Comparison of ENCODE assay signal across 24 mouse cellular contexts in genomic region chr7:55728903-55729302, GRCm38 (mm10). TPM values are rescaled to one million over a fixed set of nuclear protein-coding genes. Genes with fewer than 3 reads are reported as not detected.
DNase-seq lines count a peak whose midpoint lies in the region; TF ChIP-seq lines count a peak whose summit lies in the region.
"Had no signal": no experiment of that assay in that cellular context is flagged by ENCODE, and none has a peak within 500 bp of the region (broad histone marks: within the 10 kb centered on the region; RNA-seq: fewer than 3 reads in every experiment).

No protein-coding gene starts in this region.

- H3K4me3 ChIP-seq in cerebellum, adult 2 months (replicated peaks; ENCODE audit: insufficient read depth, low read depth, low read length): no peak overlapping the region
- H3K4me3 ChIP-seq: forebrain, embryonic 10.5 days; forebrain, embryonic 13.5 days; gastrocnemius, adult 2 months; heart, embryonic 12.5 days; heart, embryonic 15.5 days; hindbrain, embryonic 10.5 days; hindbrain, embryonic 13.5 days; intestine, embryonic 15.5 days had no signal

- no peaks in the 10 kb centered on the region for H3K27me3 ChIP-seq in cerebellum, adult 2 months (ENCODE audit: control insufficient read depth, insufficient read depth, low read length)
- H3K27me3 ChIP-seq: forebrain, embryonic 13.5 days; heart, embryonic 12.5 days; heart, embryonic 15.5 days; hindbrain, embryonic 13.5 days; intestine, embryonic 15.5 days had no signal

- WGBS in cerebellum, adult 2 months: 9% methylated on average over 1 of the region's 1 CpGs

- no peak overlapping the region for H3K27ac ChIP-seq in cerebellum, adult 2 months (ENCODE audit: insufficient read depth, low read length)
- H3K27ac ChIP-seq: forebrain, embryonic 10.5 days; forebrain, embryonic 13.5 days; gastrocnemius, adult 2 months; heart, embryonic 15.5 days; hindbrain, embryonic 10.5 days; hindbrain, embryonic 13.5 days; intestine, embryonic 15.5 days had no signal

- no peak for TF ChIP-seq POLR2A in cerebellum, adult 2 months (IDR thresholded peaks at IDR 0.05; ENCODE audit: borderline replicate concordance, insufficient read depth, low read length)

- peak; percentile 84 for DNase-seq in cerebellum, adult 11-12 months
- no peak for DNase-seq in cerebellum, postnatal 14 days
- peak; percentile 51 to 70 for DNase-seq in cerebellum, adult 2 months
- peak; percentile 85 for DNase-seq in cerebellum, adult 9-11 months
- no peak for DNase-seq in kidney, adult 8-10 months
- no peak for DNase-seq in testis, postnatal 10 days (ENCODE audit: low spot score)
- DNase-seq: adrenal gland, adult 2 months; adrenal gland, postnatal 14 days; forebrain, postnatal 0 days; gastrocnemius, adult 2 months; gastrocnemius, postnatal 14 days; heart, adult 18-20 months; heart, postnatal 10 days; heart, postnatal 36 days; kidney, adult 11 months; kidney, adult 9 months had no signal

- H3K4me1 ChIP-seq in cerebellum, adult 2 months (ENCODE audit: control insufficient read depth, insufficient read depth, low read length): peaks cover 7% of the 10 kb centered on the region; the same call in 1 of the 2 replicates
- H3K4me1 ChIP-seq: forebrain, embryonic 10.5 days; forebrain, embryonic 13.5 days; heart, embryonic 12.5 days; heart, embryonic 15.5 days; hindbrain, embryonic 10.5 days; hindbrain, embryonic 13.5 days; intestine, embryonic 15.5 days had no signal

- TF ChIP-seq CTCF in cerebellum, adult 2 months (IDR thresholded peaks at IDR 0.05; ENCODE audit: borderline replicate concordance, insufficient read depth, low read depth, low read length): no peak

RNA-seq across cellular contexts. Expression of gene Siglech, which starts 39.1 kb away (rescaled TPM):
- polyA plus RNA-seq in cerebellum, adult 2 months (2012; rRNA removed): 7.5 and 7.8 TPM in 2 replicates
- polyA plus RNA-seq: C2C12 had no signal

Comparison
In these comparisons a context has a peak if more than half of its experiments do, and no peak if none do; other contexts are left out.
1. DNase-seq: peak in cerebellum, adult 11-12 months (single experiment), cerebellum, adult 2 months (2 of 2) and cerebellum, adult 9-11 months (single experiment); none in cerebellum, postnatal 14 days (0 of 2), kidney, adult 8-10 months (0 of 2) and testis, postnatal 10 days (single experiment).